17 mouse cellular contexts compared by ENCODE assay signal in the genomic region with DNA sequence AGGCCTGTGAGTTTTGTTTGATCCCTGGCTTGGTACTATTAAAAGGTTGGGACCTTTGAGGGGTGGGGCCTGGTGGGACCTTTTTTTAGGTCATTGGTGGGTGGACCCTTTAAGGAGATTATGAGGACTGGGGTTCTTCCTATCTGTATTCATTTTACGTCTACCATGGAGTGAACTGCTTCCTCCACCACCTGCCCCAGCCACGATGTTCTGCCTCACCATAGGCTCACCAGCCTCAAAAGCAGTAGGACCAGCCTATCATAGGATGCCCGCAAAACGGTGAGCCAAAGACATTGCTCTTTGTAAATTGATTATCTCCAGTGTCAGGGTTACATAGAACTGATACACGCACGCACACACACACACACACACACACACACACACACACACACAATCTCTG.
"Had no signal": no experiment of that assay in that cellular context is flagged by ENCODE, and none has a peak within 500 bp of the region (broad histone marks: within the 10 kb centered on the region; RNA-seq: fewer than 3 reads in every experiment).

No protein-coding gene starts in this region.

- H3K36me3 ChIP-seq: midbrain, embryonic 10.5 days; midbrain, embryonic 12.5 days; neural tube, embryonic 13.5 days; neural tube, embryonic 15.5 days; stomach, embryonic 15.5 days had no signal

- H3K27me3 ChIP-seq: midbrain, embryonic 12.5 days; neural tube, embryonic 13.5 days; neural tube, embryonic 15.5 days; stomach, embryonic 15.5 days had no signal

- H3K27ac ChIP-seq: midbrain, embryonic 12.5 days; neural tube, embryonic 13.5 days; neural tube, embryonic 15.5 days; stomach, embryonic 15.5 days; stomach, postnatal 0 days had no signal

- H3K9ac ChIP-seq: lung, embryonic 14.5 days; midbrain, embryonic 12.5 days; neural tube, embryonic 13.5 days; neural tube, embryonic 15.5 days; stomach, embryonic 15.5 days had no signal

- ATAC-seq: midbrain, embryonic 16.5 days had no signal

- DNase-seq: lung, adult 18-20 months; lung, embryonic 14.5 days; retina, postnatal 1 day; right cerebral cortex, adult 18-20 months; right cerebral cortex, postnatal 25 days; thymus, adult 2 months; thymus, postnatal 14 days; thymus, postnatal 36 days had no signal

- H3K9me3 ChIP-seq: neural tube, embryonic 13.5 days; neural tube, embryonic 15.5 days; stomach, embryonic 15.5 days had no signal

- H3K4me2 ChIP-seq: lung, embryonic 14.5 days; midbrain, embryonic 12.5 days; neural tube, embryonic 13.5 days; neural tube, embryonic 15.5 days; stomach, embryonic 15.5 days had no signal

- H3K4me3 ChIP-seq: megakaryocyte, embryonic 14.5 days; midbrain, embryonic 10.5 days; midbrain, embryonic 12.5 days; myocyte; neural tube, embryonic 13.5 days; neural tube, embryonic 15.5 days; stomach, embryonic 15.5 days had no signal

- H3K4me1 ChIP-seq: neural tube, embryonic 15.5 days; stomach, embryonic 15.5 days had no signal
